Mouse (Mus musculus) spleen, adult 2 months (tissue): Measurements from ENCODE around the gene Fndc3b. TPM values are rescaled to one million over a fixed set of nuclear protein-coding genes. Genes with fewer than 3 reads are reported as not detected.

Experiments used
- DNase-seq, 2 experiments: peaks; one replicate each; pipeline versions ENCODE4 v3.0.0 to v3.0.0-alpha.2; 2012 to 2021; ENCODE audit warnings: low spot score in 2 of 2, low read depth in 1 of 2
- H3K27ac ChIP-seq: fragments of 200-500 bp; 2 replicates; pipeline ENCODE4 v1.5.1; 2012; ENCODE audit warnings: low read length, inconsistent platforms; ENCODE audit not compliant: insufficient read depth
- H3K27me3 ChIP-seq: fragments of 200-500 bp; 2 replicates; pipeline ENCODE4 v1.6.1; 2012; ENCODE audit warnings: mild to moderate bottlenecking, moderate library complexity, low read length, inconsistent platforms; ENCODE audit not compliant: control insufficient read depth, insufficient read depth
- H3K36me3 ChIP-seq: fragments of 200-500 bp; 2 replicates; pipeline ENCODE4 v1.6.1; 2012; ENCODE audit warnings: mild to moderate bottlenecking, low read length, inconsistent platforms; ENCODE audit not compliant: control insufficient read depth, insufficient read depth
- H3K4me1 ChIP-seq: fragments of 200-500 bp; 2 replicates; pipeline ENCODE4 v1.6.1; 2011; ENCODE audit warnings: inconsistent platforms; ENCODE audit not compliant: control insufficient read depth, insufficient read depth, insufficient read length
- H3K4me3 ChIP-seq: fragments of 200-500 bp; 2 replicates; pipeline ENCODE4 v1.5.1; 2011; ENCODE audit warnings: mild to moderate bottlenecking, inconsistent platforms; ENCODE audit not compliant: insufficient read depth, insufficient read length; ENCODE audit errors: extremely low read depth
- CTCF ChIP-seq: fragments of 200-500 bp; IDR thresholded peaks from 2 replicates; pipeline ENCODE4 v1.5.1; 2011; ENCODE audit warnings: mild to moderate bottlenecking, inconsistent platforms; ENCODE audit not compliant: insufficient read depth, insufficient read length, insufficient replicate concordance; ENCODE audit errors: extremely low read depth
- POLR2A ChIP-seq: fragments of 200-500 bp; IDR thresholded peaks from 2 replicates; pipeline ENCODE4 v1.6.1; 2011; ENCODE audit warnings: low read depth, low read length, inconsistent platforms
- WGBS: fragments of 180-500 bp; shearing (Covaris S2); methylation state at CpG from one replicate; pipeline ENCODE4 v1.1.7; 2018; 5-methylcytosine and 5-hydroxymethylcytosine counted together
- polyA plus RNA-seq: library from polyadenylated mRNA; depleted of rRNA; stranded (reverse); fragments of >200 nt; gene quantifications from 2 replicates; pipeline ENCODE4 v1.2.3, GENCODE M21; 2012; rRNA removed

Fndc3b gene
- polyA plus RNA-seq: 3.8 and 5.4 TPM in 2 replicates

GRCm38 (mm10) chr3:27710648-27711428, at the start of gene Fndc3b:
Fndc3b (minus strand) TSS chr3:27711307.
- 1% methylated on average over 82 of the region's 90 CpGs for WGBS
- DNase-seq: peak; percentile 61 to 83
- H3K27ac ChIP-seq: peak within 1 kb of the TSS; percentile 73

GRCm38 (mm10) chr3:27760278-27760677, 49.2 kb upstream of the Fndc3b start:
- no peak overlapping the region for H3K27ac ChIP-seq
- no peaks in the 10 kb centered on the region for H3K36me3 ChIP-seq
- no peaks in the 10 kb centered on the region for H3K4me1 ChIP-seq
- no peaks in the 10 kb centered on the region for H3K27me3 ChIP-seq
- H3K4me3 ChIP-seq: no peak overlapping the region
- 81% methylated on average over 2 of the region's 2 CpGs for WGBS
- TF ChIP-seq POLR2A (no peak), CTCF (no peak)
- no peak for DNase-seq

More at GRCm38 (mm10) chr3:27710648-27711428, at the start of gene Fndc3b:
- Histone ChIP-seq H3K27me3 (peaks cover 17% of the 10 kb centered on the region), H3K4me1 (peaks cover 2% of the 10 kb centered on the region; the same call in 1 of the 2 replicates), H3K4me3 (peak within 1 kb of the TSS; percentile 72), H3K36me3 (no peaks in the 10 kb centered on the region)
- TF ChIP-seq POLR2A (peak; percentile 27; the same call in 1 of the 2 replicates), CTCF (no peak)

GRCm38 (mm10) chr3:27758976-27759375, 47.9 kb upstream of the Fndc3b start:
- no peak for TF ChIP-seq CTCF
- TF ChIP-seq POLR2A: no peak
- Histone ChIP-seq H3K36me3 (no peaks in the 10 kb centered on the region), H3K27ac (no peak overlapping the region), H3K4me3 (no peak overlapping the region), H3K4me1 (no peaks in the 10 kb centered on the region), H3K27me3 (no peaks in the 10 kb centered on the region)
- DNase-seq: no peak
- WGBS: 71% methylated on average over 6 of the region's 6 CpGs

- 75% methylated on average over 5 of the region's 5 CpGs for WGBS
- Histone ChIP-seq H3K4me3 (no peak overlapping the region), H3K36me3 (no peaks in the 10 kb centered on the region), H3K4me1 (no peaks in the 10 kb centered on the region), H3K27ac (no peak overlapping the region), H3K27me3 (no peaks in the 10 kb centered on the region)
- no peak for TF ChIP-seq CTCF
- DNase-seq: no peak
These were observed 40.5 kb upstream of the Fndc3b start for GRCm38 (mm10) chr3:27751657-27752056.

GRCm38 (mm10) chr3:27751156-27751555, 40.0 kb upstream of the Fndc3b start:
- WGBS: 67% methylated on average over 5 of the region's 5 CpGs
- Histone ChIP-seq H3K4me1 (no peaks in the 10 kb centered on the region), H3K36me3 (no peaks in the 10 kb centered on the region), H3K4me3 (no peak overlapping the region), H3K27me3 (no peaks in the 10 kb centered on the region), H3K27ac (no peak overlapping the region)
- DNase-seq: no peak
- TF ChIP-seq POLR2A (no peak), CTCF (no peak)

- no peak for DNase-seq
- H3K36me3 ChIP-seq: no peaks in the 10 kb centered on the region
- no peak overlapping the region for H3K4me3 ChIP-seq
- no peak for TF ChIP-seq CTCF
- TF ChIP-seq POLR2A: no peak
- WGBS: 93% methylated on average over 9 of the region's 9 CpGs
- H3K4me1 ChIP-seq: no peaks in the 10 kb centered on the region
- no peak overlapping the region for H3K27ac ChIP-seq
- no peaks in the 10 kb centered on the region for H3K27me3 ChIP-seq
These were observed 34.5 kb upstream of the Fndc3b start for GRCm38 (mm10) chr3:27745651-27746050.

- H3K27ac ChIP-seq: no peak overlapping the region
- no peaks in the 10 kb centered on the region for H3K4me1 ChIP-seq
- no peaks in the 10 kb centered on the region for H3K36me3 ChIP-seq
- no peak for TF ChIP-seq CTCF
- TF ChIP-seq POLR2A: no peak
- H3K4me3 ChIP-seq: no peak overlapping the region
- 81% methylated on average over 7 of the region's 7 CpGs for WGBS
- DNase-seq: no peak
- no peaks in the 10 kb centered on the region for H3K27me3 ChIP-seq
These were observed 33.6 kb upstream of the Fndc3b start for GRCm38 (mm10) chr3:27744754-27745153.
